8 mouse cellular contexts compared by ENCODE assay signal in genomic region chr1:154117688-154118373, GRCm38 (mm10).
DNase-seq lines count a peak whose midpoint lies in the region; ATAC-seq lines count a peak whose summit lies in the region.

No protein-coding gene starts in this region.

- no peaks in the 10 kb centered on the region for H3K36me3 ChIP-seq in forebrain, embryonic 12.5 days (replicated peaks)
- H3K36me3 ChIP-seq in heart, embryonic 16.5 days (ENCODE audit: control insufficient read depth, insufficient read depth): no peaks in the 10 kb centered on the region
- no peaks in the 10 kb centered on the region for H3K36me3 ChIP-seq in liver, embryonic 16.5 days (ENCODE audit: control insufficient read depth, insufficient read depth)
- no peaks in the 10 kb centered on the region for H3K36me3 ChIP-seq in neural tube, embryonic 14.5 days (ENCODE audit: control insufficient read depth, insufficient read depth, low read length)

- no peaks in the 10 kb centered on the region for H3K27me3 ChIP-seq in forebrain, embryonic 12.5 days
- H3K27me3 ChIP-seq in heart, embryonic 16.5 days (ENCODE audit: control insufficient read depth, insufficient read depth, low read length): no peaks in the 10 kb centered on the region; the same call in 1 of the 2 replicates
- H3K27me3 ChIP-seq in liver, embryonic 16.5 days (ENCODE audit: control insufficient read depth, insufficient read depth, low read depth, low read length): no peaks in the 10 kb centered on the region
- no peaks in the 10 kb centered on the region for H3K27me3 ChIP-seq in neural tube, embryonic 14.5 days (ENCODE audit: control insufficient read depth, insufficient read depth, low read length)

- H3K4me2 ChIP-seq in forebrain, embryonic 12.5 days: peak overlapping the region; percentile 8; the same call in 1 of the 2 replicates
- peak overlapping the region; percentile 43 for H3K4me2 ChIP-seq in heart, embryonic 16.5 days (ENCODE audit: low read depth, low read length)
- peak overlapping the region; percentile 28 for H3K4me2 ChIP-seq in liver, embryonic 16.5 days (ENCODE audit: low read depth, low read length)
- H3K4me2 ChIP-seq in neural tube, embryonic 14.5 days (ENCODE audit: low read depth, low read length): no peak overlapping the region

- no peak overlapping the region for H3K4me3 ChIP-seq in forebrain, embryonic 12.5 days (replicated peaks)
- peak overlapping the region; percentile 3; the same call in 1 of the 2 replicates for H3K4me3 ChIP-seq in heart, embryonic 16.5 days (ENCODE audit: low read length)
- H3K4me3 ChIP-seq in liver, embryonic 16.5 days (ENCODE audit: low read depth, low read length): peak overlapping the region; percentile 22
- no peak overlapping the region for H3K4me3 ChIP-seq in neural tube, embryonic 14.5 days (ENCODE audit: low read depth, low read length)

- 41% methylated on average over 17 of the region's 20 CpGs for WGBS in forebrain, embryonic 12.5 days
- WGBS in heart, embryonic 16.5 days: 24% methylated on average over 19 of the region's 20 CpGs
- WGBS in liver, embryonic 16.5 days (ENCODE audit: insufficient replicate concordance): 7% methylated on average over 20 of the region's 20 CpGs
- WGBS in neural tube, embryonic 14.5 days: 48% methylated on average over 20 of the region's 20 CpGs

- peak; percentile 72 to 77 for DNase-seq in B cell, adult 2 months
- peak; percentile 77 to 83 for DNase-seq in adrenal gland, postnatal 36 days
- peak; percentile 61 for DNase-seq in kidney, postnatal 10 days
- peak; percentile 78 for DNase-seq in testis, postnatal 10 days (ENCODE audit: low spot score)

- no peak overlapping the region for H3K9ac ChIP-seq in forebrain, embryonic 12.5 days
- H3K9ac ChIP-seq in heart, embryonic 16.5 days (ENCODE audit: low read length): 0 out of 2 replicates have a peak overlapping the region, but pooled peaks have one; percentile 11
- peak overlapping the region; percentile 32; the same call in 1 of the 2 replicates for H3K9ac ChIP-seq in liver, embryonic 16.5 days (ENCODE audit: low read depth, low read length)
- no peak overlapping the region for H3K9ac ChIP-seq in neural tube, embryonic 14.5 days (replicated peaks; ENCODE audit: low read depth, low read length)

- no peak for ATAC-seq in forebrain, embryonic 12.5 days (ENCODE audit: low FRiP score)
- peak; percentile 76 for ATAC-seq in heart, embryonic 16.5 days (replicated peaks; ENCODE audit: extremely low read depth, insufficient read depth, low FRiP score)
- ATAC-seq in liver, embryonic 16.5 days (ENCODE audit: low read depth): peak; percentile 66
- ATAC-seq in neural tube, embryonic 14.5 days (ENCODE audit: low read depth): 0 out of 2 replicates have a peak, but pooled peaks have one; percentile 41

- no peaks in the 10 kb centered on the region for H3K9me3 ChIP-seq in forebrain, embryonic 12.5 days
- no peaks in the 10 kb centered on the region for H3K9me3 ChIP-seq in heart, embryonic 16.5 days (replicated peaks; ENCODE audit: control insufficient read depth, low read length)
- H3K9me3 ChIP-seq in liver, embryonic 16.5 days (replicated peaks; ENCODE audit: control insufficient read depth, low read length): no peaks in the 10 kb centered on the region
- H3K9me3 ChIP-seq in neural tube, embryonic 14.5 days (ENCODE audit: control insufficient read depth, low read length): no peaks in the 10 kb centered on the region

- H3K27ac ChIP-seq in forebrain, embryonic 12.5 days: no peak overlapping the region
- no peak overlapping the region for H3K27ac ChIP-seq in heart, embryonic 16.5 days (ENCODE audit: low read length)
- H3K27ac ChIP-seq in liver, embryonic 16.5 days (ENCODE audit: low read length): peak overlapping the region; percentile 76
- no peak overlapping the region for H3K27ac ChIP-seq in neural tube, embryonic 14.5 days (ENCODE audit: low read depth, low read length)

- H3K4me1 ChIP-seq in forebrain, embryonic 12.5 days: 0 out of 2 replicates have a peak, but pooled peaks cover 10% of the 10 kb centered on the region
- H3K4me1 ChIP-seq in heart, embryonic 16.5 days (ENCODE audit: control insufficient read depth, insufficient read depth, low read length): peaks cover 12% of the 10 kb centered on the region
- peaks cover 4% of the 10 kb centered on the region for H3K4me1 ChIP-seq in liver, embryonic 16.5 days (ENCODE audit: control insufficient read depth, low read depth, low read length)
- H3K4me1 ChIP-seq in neural tube, embryonic 14.5 days (ENCODE audit: control insufficient read depth, insufficient read depth, low read length): no peaks in the 10 kb centered on the region

Comparison
In these comparisons a context has a peak if more than half of its experiments do, and no peak if none do; other contexts are left out.
1. H3K4me3 ChIP-seq: peak in heart, embryonic 16.5 days (single experiment) and liver, embryonic 16.5 days (single experiment); none in forebrain, embryonic 12.5 days (single experiment) and neural tube, embryonic 14.5 days (single experiment).
2. H3K9ac ChIP-seq: peak in heart, embryonic 16.5 days (single experiment) and liver, embryonic 16.5 days (single experiment); none in forebrain, embryonic 12.5 days (single experiment) and neural tube, embryonic 14.5 days (single experiment).
3. Peak in every context shown above with its lines, with median percentiles within 50 percentile points of each other: DNase-seq.